Mouse (Mus musculus) embryonic fibroblast, embryonic 13.5 days (primary cell): ENCODE measurements around the gene Anks1b. TPM values are rescaled to one million over a fixed set of nuclear protein-coding genes. Genes with fewer than 3 reads are reported as not detected.

Experiments
- H3K27ac ChIP-seq: 2 replicates; pipeline ENCODE4 v1.5.1; 2012; ENCODE audit warnings: low read length, control low read depth, inconsistent platforms; ENCODE audit not compliant: insufficient read depth
- H3K4me1 ChIP-seq: 2 replicates; pipeline ENCODE4 v1.6.1; 2011; ENCODE audit warnings: low read length; ENCODE audit not compliant: control insufficient read depth, insufficient read depth
- H3K4me3 ChIP-seq: 2 replicates; pipeline ENCODE4 v1.5.1; 2011; ENCODE audit warnings: mild to moderate bottlenecking, control low read depth, low read length; ENCODE audit not compliant: insufficient read depth
- CTCF ChIP-seq: IDR thresholded peaks from 2 replicates; pipeline ENCODE4 v1.5.1; 2011; ENCODE audit warnings: mild to moderate bottlenecking, control low read depth, low read length, moderate library complexity, borderline replicate concordance; ENCODE audit not compliant: insufficient read depth
- POLR2A ChIP-seq: IDR thresholded peaks from 2 replicates; pipeline ENCODE4 v1.6.1; 2011; ENCODE audit warnings: low read depth, mild to moderate bottlenecking, control low read depth, low read length, moderate library complexity
- polyA plus RNA-seq: library from polyadenylated mRNA; stranded (reverse); fragments of >200 nt; gene quantifications from 2 replicates; pipeline ENCODE4 v1.2.4, GENCODE M21; 2011; ENCODE audit warnings: low read depth; ENCODE audit not compliant: missing spikeins, insufficient read length

Anks1b gene
- polyA plus RNA-seq, 1 experiment, result 6.3 TPM

DNA sequence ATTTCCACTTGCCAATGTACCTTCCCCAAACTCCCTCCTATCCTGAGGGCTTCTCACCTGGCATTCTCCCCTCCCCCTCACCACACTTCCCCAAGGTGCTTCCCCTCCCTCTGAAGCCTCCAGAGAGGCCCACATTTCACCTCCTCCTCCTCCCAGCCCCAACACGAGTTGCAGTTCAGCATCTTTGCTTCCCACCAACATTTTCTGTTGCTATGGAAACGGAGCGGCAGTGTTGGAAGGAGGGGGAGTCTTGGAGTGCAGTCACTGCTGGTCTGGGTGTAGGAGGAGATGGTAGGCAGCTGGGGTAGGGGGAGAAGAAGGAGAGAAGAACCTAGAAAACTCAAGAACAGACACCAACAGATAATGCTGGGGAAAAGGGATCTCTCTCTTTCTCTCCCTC is 722.8 kb downstream of the Anks1b start:
- no peak for TF ChIP-seq CTCF
- TF ChIP-seq POLR2A, result no peak
- H3K4me3 ChIP-seq, result no peak overlapping the region
- no peaks in the 10 kb centered on the region for H3K4me1 ChIP-seq
- H3K27ac ChIP-seq, result no peak overlapping the region

DNA sequence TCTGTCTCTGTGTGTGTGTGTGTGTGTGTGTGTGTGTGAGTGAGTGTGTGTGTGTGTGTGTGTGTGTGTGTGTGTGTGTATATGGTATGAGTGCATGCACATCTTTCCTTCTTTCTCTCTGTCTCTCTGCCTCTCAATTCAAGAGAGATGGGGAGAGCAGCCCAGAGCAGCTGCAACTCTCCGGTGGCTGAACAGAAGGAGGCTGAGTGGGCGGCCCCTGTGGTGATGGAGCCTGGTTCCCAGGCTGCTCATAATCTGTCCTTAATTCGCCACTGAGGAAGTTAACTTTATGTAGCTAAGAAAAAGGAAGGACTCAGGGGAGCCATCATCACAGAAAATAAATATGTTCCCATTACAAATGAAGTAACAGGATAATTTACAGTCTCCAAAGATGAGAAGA is 723.3 kb downstream of the Anks1b start:
- H3K27ac ChIP-seq, result no peak overlapping the region
- no peak overlapping the region for H3K4me3 ChIP-seq
- H3K4me1 ChIP-seq, result no peaks in the 10 kb centered on the region
- no peak for TF ChIP-seq POLR2A
- no peak for TF ChIP-seq CTCF

DNA sequence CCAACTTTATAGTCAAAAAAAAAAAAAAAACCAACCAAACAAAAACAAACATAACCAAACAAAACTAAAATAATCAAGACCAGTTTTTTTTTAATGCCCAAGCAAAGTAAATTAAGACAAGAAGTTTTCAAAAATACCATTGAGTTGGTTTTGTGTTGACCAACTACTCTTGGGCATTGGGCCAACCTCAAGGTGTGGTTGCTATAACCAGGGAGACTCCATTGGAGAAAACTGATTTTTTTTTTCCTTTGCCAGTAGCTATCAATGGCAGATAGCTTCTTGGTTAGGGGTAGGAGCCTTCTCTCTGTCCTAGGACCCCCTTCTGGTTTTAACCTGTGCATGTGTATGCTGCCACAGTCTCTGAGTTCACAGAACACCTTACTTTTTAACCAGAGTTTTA is 725.8 kb downstream of the Anks1b start:
- no peak for TF ChIP-seq CTCF
- no peak for TF ChIP-seq POLR2A
- Histone ChIP-seq H3K4me3 (no peak overlapping the region), H3K4me1 (no peaks in the 10 kb centered on the region), H3K27ac (no peak overlapping the region)

DNA sequence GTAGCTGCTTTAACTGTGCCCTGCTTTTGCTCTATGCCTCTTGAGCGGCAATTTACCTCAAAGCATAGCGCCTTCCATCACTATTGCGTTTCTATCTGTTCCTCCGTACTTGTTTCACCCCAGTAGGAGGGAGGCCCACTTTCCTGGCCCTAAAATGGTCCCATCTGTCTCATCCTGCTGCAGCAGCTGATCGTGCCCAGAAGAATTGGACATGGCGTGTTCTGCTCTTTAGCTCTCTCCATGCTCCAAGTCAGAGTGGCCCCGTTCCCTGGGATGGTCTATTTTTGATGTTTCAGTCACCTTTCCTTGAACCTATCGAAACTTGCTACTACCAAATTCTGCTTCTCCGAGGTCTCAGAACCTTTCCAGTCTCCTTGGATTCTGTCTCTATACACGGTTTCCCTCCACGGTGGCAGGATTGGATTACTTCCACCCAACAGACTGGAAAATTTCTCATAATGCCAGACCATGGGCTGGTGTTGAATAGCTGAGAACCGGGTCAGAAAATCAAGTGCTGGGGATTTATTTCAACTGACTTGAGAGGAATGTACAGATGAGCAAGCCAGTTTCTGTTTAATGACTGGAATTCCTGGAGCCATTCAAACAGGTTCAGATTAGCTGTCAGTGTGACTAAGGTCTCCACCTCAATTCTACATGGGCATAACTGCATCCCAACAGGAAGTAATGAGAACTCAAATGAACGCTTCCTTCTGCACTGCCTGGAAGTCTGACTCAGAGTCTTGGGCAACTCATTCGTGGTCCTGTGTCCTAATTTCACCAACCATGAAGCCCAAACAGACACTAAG is 726.6 kb downstream of the Anks1b start:
- Histone ChIP-seq H3K4me3 (no peak overlapping the region), H3K4me1 (no peaks in the 10 kb centered on the region), H3K27ac (no peak overlapping the region)
- TF ChIP-seq POLR2A, result no peak
- no peak for TF ChIP-seq CTCF

DNA sequence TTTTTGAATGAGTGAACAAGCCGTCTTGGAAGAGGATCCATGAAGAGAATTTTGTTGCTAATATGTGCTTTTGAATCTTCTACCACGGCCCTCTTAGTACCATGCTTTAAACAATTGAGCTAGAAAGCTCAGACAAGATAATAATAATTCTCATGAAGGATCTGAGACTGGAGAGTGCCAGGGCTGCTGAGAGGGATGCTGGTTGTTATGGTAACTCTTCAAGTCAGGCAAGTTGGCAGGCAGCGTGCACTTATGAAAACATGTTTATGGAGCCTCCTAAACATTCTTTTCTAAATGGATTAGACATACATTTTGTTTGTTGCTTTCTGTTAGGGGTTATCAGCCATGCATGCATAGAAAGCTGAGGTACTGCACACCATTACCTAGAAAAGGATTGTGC is 734.3 kb downstream of the Anks1b start:
- H3K27ac ChIP-seq, result no peak overlapping the region
- H3K4me3 ChIP-seq, result no peak overlapping the region
- H3K4me1 ChIP-seq, result no peaks in the 10 kb centered on the region
- TF ChIP-seq POLR2A, result no peak

DNA sequence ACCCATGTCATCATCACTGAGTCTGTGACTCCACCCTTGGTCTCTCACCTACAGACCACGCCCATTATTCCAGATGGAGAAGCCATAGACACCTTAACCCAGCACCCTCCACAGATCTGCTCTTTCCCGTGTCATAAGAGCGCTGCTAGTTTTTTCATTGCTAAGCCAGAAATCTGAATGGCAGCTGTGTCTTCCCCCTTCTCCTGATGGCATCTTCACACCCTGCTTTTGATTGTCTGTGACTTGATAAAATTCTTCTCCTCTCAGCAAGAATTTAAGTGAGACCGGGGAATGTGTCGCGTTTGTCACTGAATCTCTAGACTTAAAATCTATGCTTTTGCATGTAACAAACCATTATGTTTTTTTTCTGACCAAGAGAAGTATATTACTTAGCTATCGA is 736.1 kb downstream of the Anks1b start:
- H3K4me3 ChIP-seq, result no peak overlapping the region
- no peaks in the 10 kb centered on the region for H3K4me1 ChIP-seq
- no peak overlapping the region for H3K27ac ChIP-seq
- TF ChIP-seq CTCF, result no peak
- TF ChIP-seq POLR2A, result no peak

DNA sequence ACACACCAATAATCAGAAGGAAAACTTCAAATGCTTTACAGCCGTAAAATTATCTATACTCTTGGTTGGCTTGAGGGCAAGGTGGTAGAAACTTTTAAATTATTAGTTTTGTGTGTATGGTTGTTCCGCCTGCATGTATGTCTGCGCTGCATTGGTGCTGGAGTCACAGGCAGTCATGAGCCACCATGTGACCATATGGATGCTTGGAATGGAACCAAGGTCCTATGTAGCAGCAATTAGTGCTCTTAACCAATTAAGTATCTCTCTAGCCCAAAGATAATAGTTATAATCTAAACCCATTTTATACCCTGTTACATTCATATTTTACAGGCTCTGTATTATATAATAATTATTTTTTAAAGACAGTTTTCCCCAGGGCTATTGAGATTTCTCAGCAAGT is 739.7 kb downstream of the Anks1b start:
- TF ChIP-seq CTCF (no peak), POLR2A (no peak)
- Histone ChIP-seq H3K27ac (no peak overlapping the region), H3K4me3 (no peak overlapping the region), H3K4me1 (no peaks in the 10 kb centered on the region)

DNA sequence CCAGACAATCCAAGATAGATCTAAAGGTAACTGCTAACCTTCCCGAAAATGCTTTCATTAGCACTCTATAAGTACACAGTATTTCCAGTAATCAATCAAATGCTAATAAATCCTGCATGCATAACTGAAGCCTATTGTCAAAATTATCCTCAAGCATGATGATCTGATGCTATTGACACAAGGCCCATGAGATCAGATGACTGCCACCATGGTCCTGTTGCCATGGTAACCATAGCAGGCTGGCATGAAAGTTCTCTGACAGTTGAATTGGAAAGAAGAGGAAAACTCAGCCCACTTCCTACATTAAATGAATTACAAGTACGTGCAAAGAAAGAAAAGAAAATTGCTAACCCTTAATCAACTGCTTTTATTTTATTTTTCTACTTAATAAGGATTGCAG is 741.9 kb downstream of the Anks1b start:
- H3K4me1 ChIP-seq, result no peaks in the 10 kb centered on the region
- H3K27ac ChIP-seq, result no peak overlapping the region
- TF ChIP-seq POLR2A (no peak), CTCF (no peak)

DNA sequence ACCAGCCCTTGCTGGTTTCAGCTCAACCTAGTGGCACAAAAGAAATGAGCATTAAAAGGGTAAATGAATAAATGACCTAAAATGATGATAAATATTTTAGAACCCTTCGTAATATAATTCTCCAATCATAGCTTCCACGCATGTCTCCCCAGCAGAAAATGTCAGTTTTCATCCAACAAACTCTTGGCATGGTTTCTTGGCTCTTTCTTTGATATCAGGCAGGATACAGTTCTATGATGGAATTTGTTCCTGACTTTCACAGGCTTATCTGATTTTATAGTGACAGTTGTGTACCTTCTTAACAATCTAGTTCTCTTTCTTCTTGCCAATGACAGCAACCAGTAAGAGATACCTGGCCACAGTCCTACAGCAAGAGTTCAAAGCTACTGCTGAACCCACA is 743.3 kb downstream of the Anks1b start:
- TF ChIP-seq CTCF, result no peak
- no peak for TF ChIP-seq POLR2A
- Histone ChIP-seq H3K4me1 (no peaks in the 10 kb centered on the region), H3K27ac (no peak overlapping the region), H3K4me3 (no peak overlapping the region)

More for the DNA sequence above, 741.9 kb downstream of the Anks1b start:
- H3K4me3 ChIP-seq, result no peak overlapping the region

DNA sequence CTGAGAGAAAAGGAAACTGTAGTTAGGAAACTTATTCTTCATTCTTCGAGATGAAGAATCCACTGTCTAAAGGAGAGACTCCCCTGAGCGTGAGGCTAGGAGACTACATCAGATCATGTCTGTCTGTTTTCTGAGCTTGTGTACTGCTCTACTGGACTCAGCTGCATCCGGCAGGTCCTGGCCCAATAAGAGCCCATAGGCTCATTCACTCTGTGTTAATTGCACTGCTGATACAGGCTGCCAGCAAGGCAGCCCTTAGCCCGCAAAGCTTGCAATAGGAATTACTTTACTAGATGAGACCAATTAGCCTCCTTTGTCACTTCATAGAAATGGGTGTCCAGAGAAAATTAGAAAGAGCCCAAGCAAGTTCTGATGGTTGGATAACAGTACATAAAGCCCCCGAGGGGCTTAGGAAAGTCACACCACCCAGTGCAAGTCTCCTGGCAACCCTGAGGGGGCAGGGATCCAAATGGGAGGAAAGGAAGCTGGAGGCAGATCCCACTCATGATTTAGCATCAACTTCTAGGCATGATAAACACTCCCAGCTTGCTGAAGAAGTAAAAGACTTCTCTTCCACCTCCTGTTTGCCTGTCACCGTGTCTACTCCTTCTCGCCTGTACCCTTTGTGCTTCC is 744.5 kb downstream of the Anks1b start:
- H3K4me3 ChIP-seq, result no peak overlapping the region
- H3K4me1 ChIP-seq, result no peaks in the 10 kb centered on the region
- H3K27ac ChIP-seq, result no peak overlapping the region
- TF ChIP-seq CTCF (no peak), POLR2A (no peak)

DNA sequence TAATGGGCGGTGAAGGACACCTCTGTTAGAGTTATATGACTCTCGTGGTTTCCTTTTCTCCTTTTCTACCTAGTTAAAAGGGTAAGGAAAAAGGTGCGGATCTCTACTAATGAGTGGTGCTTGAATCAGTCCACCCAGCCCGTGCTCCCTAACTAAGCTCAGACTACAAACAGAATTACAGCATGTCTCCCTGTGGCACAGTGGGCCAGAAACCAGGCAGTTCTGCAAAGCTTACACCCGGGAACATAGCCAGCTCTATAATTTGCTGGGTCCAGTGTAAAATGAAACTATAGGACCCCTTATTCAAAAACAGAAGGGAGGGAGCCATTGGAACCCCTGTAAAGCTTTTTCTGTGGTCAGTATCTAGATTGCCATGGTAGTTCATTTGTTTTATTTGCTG is 754.2 kb downstream of the Anks1b start:
- no peak for TF ChIP-seq POLR2A
- TF ChIP-seq CTCF, result no peak
- Histone ChIP-seq H3K4me1 (peaks cover 3% of the 10 kb centered on the region; the same call in 1 of the 2 replicates), H3K4me3 (no peak overlapping the region)

More for the DNA sequence above, 754.2 kb downstream of the Anks1b start:
- no peak overlapping the region for H3K27ac ChIP-seq
